Mouse (Mus musculus): ENCODE measurements around the gene Cpsf3. TPM values are rescaled to one million over a fixed set of nuclear protein-coding genes. Genes with fewer than 3 reads are reported as not detected.

Gene Cpsf3
- 10 to 100 TPM; 63.9 to 67.1 TPM for total RNA-seq (2021)
- polyA plus RNA-seq (2012; rRNA removed): 12.9 and 21.2 TPM in 2 replicates
- long read RNA-seq, transcript Cpsf3-201 (18 exons, 2,499 nt): major isoform, 38 of 40 reads
- long read RNA-seq, partial matches to known transcripts: 1 of 40 reads
- long read RNA-seq, other reads (novel, unspliced or antisense): 1 of 40 reads

DNA sequence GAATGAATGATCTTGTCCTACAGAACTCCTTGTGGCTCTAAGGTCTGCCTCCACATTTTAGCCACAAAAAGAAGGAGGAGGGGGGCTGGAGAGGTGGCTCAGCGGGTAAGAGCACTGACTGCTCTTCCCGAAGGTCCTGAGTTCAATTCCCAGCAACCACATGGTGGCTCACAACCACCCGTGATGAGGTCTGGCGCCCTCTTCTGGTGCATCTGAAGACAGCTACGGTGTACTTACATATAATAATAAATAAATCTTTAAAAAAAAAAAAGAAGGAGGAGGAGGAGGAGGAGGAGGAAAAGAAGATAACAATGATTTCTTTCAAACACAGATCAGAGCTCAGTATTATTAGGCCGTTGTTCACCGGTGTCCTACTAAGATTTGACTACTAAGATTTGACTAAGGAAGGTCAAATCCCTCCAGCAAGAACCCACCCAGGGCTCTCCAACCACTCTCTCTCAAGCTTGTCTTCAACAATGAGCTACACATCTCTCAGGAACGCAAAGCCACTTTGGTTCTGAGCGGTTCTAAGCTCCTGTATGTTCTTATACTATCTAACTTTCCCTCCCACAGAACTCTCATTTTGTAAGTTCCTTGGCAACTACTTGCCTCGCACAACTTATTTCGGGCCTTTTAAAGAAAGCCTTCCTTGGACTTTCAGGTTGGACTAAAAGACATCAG, at the start of gene Cpsf3:
Gene Cpsf3 (plus strand): TSS at position 631 of the 681 bp plus-strand sequence.
- no peak for DNase-seq

DNA sequence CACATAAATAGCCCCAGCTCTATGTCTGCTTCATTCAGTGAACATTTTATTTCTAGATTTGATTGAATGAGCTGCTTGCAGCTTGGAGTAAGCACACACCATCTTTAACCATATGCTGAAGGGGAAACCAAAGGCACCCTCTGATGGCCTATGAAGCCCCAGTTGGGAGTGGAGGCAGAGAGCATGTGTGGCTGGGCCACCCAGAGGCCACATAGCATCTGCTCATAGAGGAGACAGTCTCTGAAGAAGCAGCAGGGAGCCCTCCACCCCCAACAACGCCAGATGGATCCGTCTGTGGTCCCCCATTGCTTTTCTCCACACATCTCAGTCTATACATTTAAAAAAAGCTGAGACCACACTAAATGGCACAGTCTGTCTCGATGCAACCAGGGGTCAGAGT, 43.2 kb upstream of the Cpsf3 start:
- no peak for DNase-seq

DNA sequence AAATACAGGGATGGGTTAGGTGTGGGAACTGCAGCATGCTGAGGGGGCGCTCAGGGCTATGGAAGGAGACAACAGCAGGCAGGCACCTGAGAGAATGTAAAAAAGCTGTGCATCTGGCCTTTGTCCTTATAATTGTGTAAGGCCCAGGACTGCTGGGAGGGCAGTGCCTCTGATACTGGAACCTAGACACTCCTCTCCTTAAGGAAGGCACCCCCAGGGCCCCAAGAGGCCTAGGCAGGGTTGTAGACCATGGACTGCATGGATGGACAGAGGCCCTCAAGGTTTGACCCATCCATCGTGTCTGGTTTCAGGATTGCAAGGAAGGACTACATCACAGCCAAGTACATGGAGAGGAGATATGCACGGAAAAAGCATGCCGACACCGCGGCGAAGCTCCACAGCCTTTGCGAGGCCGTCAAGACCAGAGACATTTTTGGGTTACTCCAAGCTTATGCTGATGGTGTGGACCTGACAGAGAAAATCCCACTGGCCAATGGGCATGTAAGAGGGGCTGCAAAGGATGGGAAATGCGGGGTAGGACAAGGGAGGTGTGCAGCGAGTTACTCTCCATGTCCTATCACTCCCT, 40.7 kb upstream of the Cpsf3 start:
- no peak for DNase-seq

DNA sequence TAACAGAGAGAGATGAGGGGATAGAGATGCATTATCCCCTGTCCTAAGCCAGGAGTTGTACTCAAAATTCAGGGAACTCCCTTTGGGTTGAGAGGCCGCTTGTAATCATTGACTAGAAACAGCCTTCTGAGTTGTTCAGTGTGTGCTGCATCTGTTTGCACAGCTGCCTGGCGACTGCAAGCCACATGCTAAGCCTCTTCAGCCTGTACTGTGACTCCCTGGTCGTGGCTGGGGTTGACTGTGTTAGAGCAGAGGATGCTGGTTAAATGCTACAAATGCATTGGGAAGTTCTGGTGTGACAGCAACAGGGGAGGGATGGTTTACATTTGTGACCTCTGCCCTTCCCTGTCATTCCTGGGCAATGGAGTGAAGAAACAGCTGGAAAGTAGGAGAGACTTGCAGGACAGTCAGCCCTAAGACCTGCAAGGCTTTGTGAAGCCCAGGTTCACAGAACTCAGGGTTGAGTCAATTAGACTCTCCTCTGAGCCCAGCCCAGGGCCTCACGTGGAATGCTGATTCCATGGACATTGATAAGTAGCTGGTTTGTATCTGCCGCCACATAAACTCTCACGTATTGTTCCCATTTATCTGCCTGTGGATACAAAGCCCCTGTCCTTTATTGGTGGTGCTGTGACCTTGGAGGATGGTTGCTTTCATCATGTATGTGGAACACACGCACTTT, 37.3 kb upstream of the Cpsf3 start:
- no peak for DNase-seq

DNA sequence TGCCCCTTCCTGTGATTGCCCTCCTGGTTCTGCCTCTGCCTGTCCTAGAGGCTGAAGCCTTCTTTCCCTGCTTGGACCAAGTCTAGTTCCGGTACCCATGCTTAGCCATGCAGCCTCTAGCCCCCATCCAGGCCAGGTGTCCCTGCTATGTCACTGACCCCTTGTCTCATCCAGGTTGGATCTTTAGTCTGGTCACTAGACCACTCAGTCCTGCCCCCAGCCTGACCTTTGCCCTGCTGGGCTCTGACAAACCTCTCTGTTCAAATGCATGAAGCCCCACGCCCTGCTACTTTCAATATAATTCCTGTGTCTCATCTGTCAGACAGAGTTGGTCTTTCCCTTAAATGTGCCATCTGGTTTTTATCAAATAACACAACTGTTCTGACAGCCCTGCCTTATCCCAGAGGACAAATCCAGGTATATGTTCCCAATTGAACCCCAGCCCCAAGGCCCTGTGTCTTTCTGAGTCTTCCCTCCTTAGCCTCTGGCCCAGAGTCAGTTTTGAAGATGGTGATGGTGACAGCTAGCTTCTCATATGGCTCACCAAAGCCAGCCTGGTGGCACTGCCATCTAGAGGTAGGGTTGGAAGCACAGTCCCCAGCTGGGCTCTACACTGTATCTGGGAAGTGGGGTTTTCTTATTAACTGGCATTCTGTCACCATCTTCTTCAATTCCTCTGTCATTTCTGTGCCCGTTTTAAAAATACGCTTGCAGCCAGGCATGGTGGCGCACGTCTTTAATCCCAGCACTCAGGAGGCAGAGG, 24.5 kb upstream of the Cpsf3 start:
- peak; percentile 34 for DNase-seq

DNA sequence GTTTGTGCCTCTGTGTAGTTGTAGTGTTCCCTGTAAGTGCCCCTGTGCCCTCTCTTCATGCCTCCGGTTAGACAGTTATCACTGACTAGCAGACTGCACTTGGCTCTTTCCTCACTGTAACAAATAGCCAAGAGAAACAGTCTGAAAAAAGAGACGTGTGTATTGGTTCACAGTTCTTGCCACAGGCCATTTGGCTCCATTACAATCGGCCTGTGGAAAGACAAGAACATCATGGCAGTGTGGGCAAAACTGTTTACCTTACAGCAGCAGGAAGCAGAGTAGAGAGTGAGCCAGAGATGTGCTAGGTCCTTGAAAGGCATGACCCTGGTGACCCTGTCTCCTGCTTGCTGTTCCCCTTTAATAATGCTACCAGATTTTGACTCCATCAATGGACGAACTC, 23.7 kb upstream of the Cpsf3 start:
- DNase-seq: no peak

DNA sequence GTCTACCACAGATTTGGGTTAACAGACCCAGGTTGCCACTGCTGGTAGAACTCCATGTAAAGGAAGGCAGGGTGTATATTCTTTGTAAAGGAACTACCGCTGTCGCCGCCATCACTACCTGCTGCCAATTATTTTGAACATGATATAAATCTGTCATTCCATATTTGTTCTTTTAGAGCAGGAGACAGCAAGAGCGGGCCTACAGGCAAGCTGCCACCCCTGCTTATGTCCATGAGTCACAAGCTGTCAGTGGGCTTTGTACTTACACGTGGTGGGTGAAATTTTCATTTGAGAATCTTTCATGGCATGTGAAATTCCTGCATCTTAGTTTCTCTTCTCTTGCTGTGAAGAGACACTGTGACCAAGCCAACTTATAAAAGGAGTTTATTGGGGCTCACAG, 21.9 kb upstream of the Cpsf3 start:
- no peak for DNase-seq

DNA sequence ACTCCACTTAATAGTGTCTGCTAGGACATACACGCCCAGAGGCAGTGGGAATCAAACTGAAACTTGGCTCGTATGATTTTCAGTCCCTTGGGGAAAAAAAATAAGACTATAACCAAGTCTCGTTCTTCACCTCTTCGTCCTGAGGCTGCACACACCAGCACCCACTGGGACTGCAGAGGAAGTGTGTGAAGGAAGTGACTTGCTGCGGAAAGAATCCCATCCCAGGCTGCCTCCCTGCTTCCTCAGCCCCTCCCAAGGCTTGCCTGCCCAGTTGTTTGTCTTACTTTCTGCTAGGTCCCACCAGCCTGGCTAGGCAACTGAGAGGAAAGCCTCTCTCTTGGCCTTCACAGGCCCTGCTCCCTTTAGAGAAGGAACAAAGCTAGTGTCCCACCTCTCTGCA, 20.9 kb upstream of the Cpsf3 start:
- DNase-seq: peak; percentile 53

DNA sequence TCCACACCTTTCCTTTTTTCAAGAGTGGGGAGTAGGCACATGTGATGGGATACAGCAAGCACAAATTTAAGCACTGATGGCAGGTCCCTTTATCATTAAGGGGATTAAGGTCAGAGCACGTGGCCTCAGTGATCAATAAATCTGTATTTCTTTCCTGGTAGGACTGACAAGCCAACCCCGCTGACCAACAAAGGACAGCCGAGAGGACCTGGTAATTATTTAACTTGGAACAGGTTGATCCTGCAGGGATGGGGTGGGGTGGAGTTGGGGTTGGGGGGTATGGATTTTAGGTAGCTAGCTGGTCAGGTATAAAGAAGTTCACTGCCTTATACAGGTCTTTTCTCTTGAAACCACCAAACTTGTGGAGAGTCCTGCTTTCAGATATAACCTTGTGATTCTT, 20.2 kb upstream of the Cpsf3 start:
- DNase-seq: peak; percentile 3

DNA sequence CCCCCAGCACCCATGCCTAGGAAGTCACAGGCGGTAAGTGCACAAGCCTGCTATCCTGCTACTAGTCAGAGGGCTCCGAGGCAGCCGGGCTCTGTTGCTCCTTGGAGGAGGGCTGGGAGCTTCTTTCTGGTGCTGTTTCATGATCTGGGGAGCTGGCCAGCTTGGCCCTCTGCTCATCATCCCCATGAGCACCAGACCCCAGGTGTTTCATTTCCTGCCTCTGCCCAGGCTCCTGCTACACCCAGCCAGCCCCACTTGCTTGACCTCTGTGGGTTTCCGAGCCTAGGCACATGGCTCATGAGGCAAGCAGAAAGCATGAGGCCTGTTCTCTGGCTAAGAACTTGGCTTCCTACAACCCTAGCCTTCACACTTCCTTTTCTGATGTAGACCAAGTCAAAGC, 19.7 kb upstream of the Cpsf3 start:
- DNase-seq: no peak

DNA sequence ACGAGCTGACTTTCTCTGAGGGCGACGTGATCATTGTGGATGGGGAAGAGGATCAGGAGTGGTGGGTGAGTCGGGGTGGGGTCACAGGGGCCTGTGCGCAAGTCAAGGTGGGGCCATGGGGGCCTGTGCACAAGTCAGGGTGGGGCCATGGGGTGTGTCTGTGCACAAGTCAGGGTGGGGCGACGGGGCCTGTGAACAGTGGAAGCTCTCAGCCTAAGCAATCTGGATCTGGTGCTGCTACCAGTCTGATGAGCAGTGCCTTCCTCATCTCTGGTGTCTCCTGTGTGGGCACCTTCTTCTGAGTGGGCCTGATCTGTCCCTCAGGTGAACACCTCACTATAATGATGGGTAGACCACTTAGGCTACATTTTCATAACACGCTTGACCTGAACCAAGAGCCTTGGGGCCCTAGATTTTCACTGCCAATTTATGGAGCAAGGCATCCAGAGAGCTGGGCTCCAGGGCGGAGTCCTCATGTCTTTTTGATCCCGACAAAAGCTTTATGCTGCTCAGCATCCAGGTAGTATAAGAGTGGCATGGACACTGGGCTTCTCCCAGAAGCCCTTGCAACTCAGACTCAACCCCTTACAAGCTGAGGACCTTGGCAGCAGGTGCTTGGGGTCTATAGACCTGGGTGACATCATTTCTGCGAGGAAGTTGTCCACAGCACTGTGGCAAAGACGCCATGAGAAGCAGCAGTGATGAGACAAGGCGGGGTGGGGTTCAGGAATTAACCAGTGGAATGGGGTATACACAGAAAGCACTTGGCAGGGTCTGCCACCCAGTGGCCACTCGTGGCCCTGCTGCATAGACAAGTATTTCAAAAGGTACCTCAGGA, 19.0 kb upstream of the Cpsf3 start:
- peak; percentile 64 for DNase-seq

DNA sequence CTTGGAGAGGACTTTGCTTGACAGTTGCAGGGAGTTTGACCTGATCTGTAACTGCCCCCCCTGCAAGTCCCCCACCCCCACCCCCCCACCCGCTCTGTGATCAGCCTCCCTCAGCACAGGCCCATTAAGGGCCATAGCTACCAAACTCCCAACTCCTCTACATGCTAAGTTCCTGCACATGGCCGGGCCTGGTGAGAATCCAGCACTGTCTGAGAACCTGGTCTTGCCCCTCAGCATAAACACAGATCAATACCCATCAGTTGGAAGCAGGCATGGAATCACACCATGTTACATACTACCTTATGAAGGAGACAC, 18.4 kb upstream of the Cpsf3 start:
- no peak for DNase-seq

DNA sequence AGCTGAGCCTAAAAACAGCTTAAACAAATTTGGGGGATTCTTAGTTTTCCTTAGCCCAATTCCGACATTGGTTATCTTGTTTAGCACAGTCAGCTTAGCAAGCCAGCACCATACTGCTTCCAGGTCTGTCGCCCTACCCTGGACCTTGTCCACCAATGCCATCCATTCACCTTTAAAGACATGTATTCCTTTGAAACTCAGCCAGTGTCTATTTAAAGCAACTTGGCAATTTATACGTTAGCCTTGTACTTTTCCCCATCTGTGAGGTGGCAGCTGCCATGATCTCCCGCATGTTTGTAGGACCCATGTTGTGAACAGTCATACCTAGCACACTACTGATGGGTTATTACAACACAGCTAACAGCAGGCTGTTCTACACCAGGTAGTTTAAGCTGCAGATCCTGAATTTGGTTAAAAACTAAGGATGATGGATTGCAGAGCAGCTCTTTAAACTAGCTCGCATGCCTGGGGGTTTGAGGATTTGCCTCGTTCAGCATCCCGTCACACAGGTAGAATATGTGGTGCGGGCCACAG, 17.0 kb upstream of the Cpsf3 start:
- DNase-seq: peak; percentile 5

DNA sequence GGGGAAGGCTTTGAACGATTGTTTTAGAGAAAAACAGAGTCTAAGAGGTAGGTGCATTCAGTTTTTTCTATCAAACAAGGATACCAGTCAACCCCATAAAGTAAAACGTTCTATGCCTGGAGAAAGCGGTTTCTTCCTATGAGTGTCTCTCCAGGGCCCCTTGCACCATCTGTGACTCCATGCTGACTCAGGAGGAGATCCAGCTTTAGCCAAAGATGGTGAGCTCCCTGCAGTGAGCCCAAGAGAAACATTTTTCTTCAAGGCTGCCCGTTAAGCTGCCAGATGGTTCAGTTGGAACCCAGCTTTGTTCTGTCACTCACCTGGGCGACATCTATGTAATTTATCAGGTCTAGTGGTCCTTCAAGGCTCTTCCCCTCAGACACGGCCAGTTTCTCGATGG, 10.7 kb upstream of the Cpsf3 start:
- peak; percentile 61 for DNase-seq

DNA sequence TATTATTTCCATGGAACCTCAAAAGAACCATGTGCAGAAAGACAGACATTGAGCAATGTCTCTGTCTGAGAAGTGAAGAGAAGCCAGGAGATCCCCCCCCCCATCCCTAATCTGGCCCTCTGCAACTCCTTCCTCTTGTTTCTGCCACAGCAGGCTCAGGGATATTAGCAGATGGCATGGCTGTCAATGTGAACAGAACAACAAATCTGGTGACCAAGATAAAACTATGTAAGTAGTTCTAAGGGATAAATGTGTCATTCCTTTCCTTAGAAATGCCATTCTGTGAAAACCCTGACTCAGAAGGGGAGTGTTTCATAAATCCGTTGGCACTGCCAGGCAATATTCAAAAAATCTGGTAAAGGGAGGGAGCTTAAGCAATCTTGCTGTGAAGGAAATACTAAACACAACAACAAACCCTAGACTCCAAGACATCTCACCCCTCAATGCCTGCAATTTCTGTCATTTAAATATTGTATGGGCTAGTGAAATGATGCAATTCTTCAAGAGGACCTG, 7.8 kb upstream of the Cpsf3 start:
- peak; percentile 56 for DNase-seq

DNA sequence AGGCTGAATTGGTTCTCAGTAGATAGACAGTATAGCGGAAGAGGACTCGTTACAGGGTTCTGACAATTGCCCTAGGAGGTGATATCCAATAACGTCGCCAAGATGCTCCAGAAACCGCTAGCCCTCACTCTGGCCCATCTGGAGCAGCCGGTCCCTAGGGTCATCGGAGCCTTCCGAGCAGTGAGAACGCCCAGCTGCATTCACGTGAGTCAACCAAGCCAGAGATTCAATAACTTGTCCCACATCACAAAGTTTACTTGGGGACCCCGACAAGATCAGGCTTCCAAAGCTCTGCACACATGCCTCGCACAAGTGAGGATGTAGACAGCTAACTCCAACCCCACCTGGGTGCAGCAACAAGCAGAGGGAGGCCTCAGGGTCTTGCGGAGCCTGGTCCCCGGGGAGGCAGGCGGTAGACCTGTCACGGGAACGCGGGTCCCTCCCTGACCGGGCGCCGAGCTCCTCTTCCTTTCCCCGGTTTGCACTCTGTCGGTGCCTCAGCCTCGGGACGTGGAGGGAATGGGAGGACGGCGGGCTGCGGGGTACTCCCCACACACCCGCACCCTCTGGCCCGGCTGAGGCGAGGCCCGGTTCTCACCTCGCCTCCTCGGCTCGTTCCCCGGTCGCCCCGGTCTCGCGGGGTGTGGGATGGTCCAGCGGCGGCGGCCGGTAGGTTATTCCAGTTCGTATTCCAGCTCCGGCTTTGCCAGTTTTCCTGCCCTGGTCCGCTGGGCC, 484 bp downstream of the Cpsf3 start:
- no peak for DNase-seq

DNA sequence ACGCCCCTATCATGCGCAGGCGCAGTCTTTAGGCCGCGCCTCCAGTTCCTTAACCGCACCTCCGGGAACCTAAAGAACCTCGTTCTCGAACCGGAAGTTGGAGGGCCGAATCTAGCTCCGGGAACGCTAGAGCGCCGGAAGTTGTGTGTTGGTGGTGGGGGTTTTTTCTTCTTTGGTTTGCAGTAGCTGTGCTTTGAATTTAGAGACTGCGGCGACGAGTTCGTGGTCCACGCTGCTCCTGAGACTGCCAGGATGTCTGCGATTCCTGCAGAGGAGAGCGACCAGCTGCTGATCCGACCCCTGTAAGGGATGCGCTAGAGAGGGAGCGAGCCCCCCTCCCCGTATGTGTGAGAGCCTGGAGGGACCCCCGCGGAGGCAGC, 1.0 kb downstream of the Cpsf3 start, which contains the start of gene Itgb1bp1:
Gene Itgb1bp1 (minus strand): TSS at position 42 of the 380 bp plus-strand sequence.
- peak; percentile 99 for DNase-seq

DNA sequence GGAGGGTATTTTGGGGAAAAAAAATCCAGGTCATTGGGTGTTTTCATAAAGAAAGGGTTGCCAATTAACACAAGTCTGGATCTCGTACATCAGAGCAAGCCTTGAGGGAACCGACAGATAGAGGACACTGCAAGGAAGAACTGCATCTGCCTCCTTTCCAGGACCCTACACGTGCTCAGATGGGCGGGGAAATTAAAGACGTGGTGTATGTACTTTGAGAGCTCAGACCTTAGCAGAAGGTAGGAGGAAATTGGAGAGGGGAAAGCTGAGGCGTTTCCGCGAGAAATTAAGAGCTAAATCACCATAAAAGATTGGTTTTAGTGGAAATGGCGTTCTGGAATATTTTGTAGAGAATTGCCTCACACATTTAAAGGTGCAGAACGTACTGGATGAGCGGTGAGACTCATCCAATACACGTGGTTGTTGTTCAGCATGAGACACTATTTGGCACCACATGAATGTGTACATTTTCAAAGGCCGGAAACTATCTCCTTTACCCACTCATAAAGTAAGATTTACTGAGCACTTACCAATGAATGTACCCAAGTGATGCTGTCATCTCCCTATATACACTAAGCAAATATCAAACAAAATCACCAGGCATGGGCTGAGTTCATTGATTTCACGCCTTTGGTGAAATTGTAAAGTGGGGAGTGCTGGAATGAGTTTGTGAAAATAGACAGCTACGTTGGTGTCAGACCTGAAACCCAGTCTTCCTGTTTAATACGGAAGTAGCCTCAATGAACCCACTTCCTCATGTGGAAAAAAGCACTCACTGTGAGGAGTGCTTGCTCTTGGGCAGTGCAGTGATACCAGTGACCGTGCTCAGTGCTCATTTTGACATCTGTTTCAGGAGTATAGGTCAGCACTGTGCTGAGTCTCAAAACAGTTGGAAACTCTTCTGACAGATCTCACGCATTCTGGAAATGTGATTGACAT, 1.8 kb downstream of the Cpsf3 start:
- DNase-seq: no peak

DNA sequence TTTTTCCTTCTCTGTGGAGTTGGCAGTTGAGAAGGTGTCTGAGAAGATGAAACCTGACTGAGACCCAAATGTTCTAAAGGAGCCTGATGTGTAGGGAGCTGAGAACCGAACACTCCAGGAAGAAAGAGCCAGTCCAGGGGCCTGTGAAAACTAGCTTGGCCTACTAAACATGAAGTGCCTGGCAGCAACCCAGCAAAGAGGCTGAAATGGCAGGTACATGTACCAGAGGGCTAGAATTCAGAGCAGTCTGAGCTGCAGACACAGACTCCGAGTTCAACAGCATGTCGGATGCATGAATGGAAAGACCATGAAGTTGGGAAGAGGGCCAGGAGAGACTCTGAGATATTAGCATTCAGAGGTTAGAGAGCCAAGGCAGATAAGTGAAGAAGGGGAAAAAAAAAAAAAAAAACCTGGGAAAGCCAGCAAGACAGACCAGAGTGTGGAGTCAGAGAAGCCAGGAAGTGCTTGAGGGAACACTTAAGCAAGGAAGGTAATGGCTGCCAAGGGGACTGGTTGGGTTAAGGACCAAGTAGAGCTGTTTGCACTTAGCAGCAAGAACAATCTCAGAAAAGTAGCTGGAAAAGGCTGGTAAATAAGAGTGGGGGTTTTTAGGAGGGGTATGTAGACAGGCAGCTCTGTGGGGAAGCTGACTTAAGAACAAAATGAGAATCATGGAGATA, 3.7 kb downstream of the Cpsf3 start:
- DNase-seq: no peak
